Mouse (Mus musculus) heart, adult 2 months (tissue): ENCODE measurements around the gene Ccl4. TPM values are rescaled to one million over a fixed set of nuclear protein-coding genes. Genes with fewer than 3 reads are reported as not detected.

ENCODE experiments used
- DNase-seq, 2 experiments: peaks; one replicate each; pipeline ENCODE4 v3.0.0; 2021
- H3K27ac ChIP-seq: fragments of 200-600 bp; 2 replicates; pipeline ENCODE4 v1.8.1; 2022
- H3K27me3 ChIP-seq: fragments of 200-500 bp; 2 replicates; pipeline ENCODE4 v1.6.1; 2012; ENCODE audit warnings: mild to moderate bottlenecking, low read length, inconsistent platforms, mixed read lengths; ENCODE audit not compliant: control insufficient read depth, insufficient read depth
- H3K36me3 ChIP-seq: fragments of 200-500 bp; 2 replicates; pipeline ENCODE4 v1.6.1; 2012; ENCODE audit warnings: low read length, inconsistent platforms; ENCODE audit not compliant: control insufficient read depth, insufficient read depth
- H3K4me1 ChIP-seq: fragments of 200-500 bp; 2 replicates; pipeline ENCODE4 v1.6.1; 2011; ENCODE audit warnings: low read length; ENCODE audit not compliant: control insufficient read depth, insufficient read depth
- H3K4me3 ChIP-seq: fragments of 200-600 bp; 2 replicates; pipeline ENCODE4 v1.8.1; 2022
- H3K79me2 ChIP-seq: fragments of 200-500 bp; replicated peaks from 2 replicates; pipeline ENCODE4 v1.6.1; 2012; ENCODE audit warnings: mild to moderate bottlenecking, inconsistent platforms, low read length, moderate library complexity, mixed read lengths; ENCODE audit not compliant: control insufficient read depth, insufficient read depth
- H3K9ac ChIP-seq: fragments of 200-500 bp; 2 replicates; pipeline ENCODE4 v1.6.1; 2012; ENCODE audit warnings: low read depth, mild to moderate bottlenecking, control low read depth, inconsistent platforms, low read length, mixed read lengths
- CTCF ChIP-seq: fragments of 200-600 bp; IDR thresholded peaks from 2 replicates; pipeline ENCODE4 v1.8.1; 2022; ENCODE audit warnings: antibody characterized with exemption, mild to moderate bottlenecking, moderate library complexity
- EP300 ChIP-seq: fragments of 200-500 bp; IDR thresholded peaks from 2 replicates; pipeline ENCODE4 v1.6.1; 2011; ENCODE audit warnings: low read depth, low read length, control low read depth; ENCODE audit not compliant: insufficient read depth
- POLR2A ChIP-seq: fragments of 200-500 bp; IDR thresholded peaks from 2 replicates; pipeline ENCODE4 v1.6.1; 2011; ENCODE audit warnings: mild to moderate bottlenecking, low read depth, low read length, control low read depth; ENCODE audit not compliant: insufficient read depth
- WGBS: fragments of 180-500 bp; shearing (Covaris S2); methylation state at CpG from one replicate; pipeline ENCODE4 v1.1.7; 2018; 5-methylcytosine and 5-hydroxymethylcytosine counted together
- intact Hi-C: fragments of 180-260 bp; cut with DNase I; formaldehyde crosslinking; loops from one replicate; pipeline ENCODE4 v1.15.1; 2025
- polyA plus RNA-seq: library from polyadenylated mRNA; depleted of rRNA; stranded (reverse); fragments of >200 nt; gene quantifications from 2 replicates; pipeline ENCODE4 v1.2.3, GENCODE M21; 2012
- total RNA-seq, 2 experiments: library from RNA; stranded (reverse); gene quantifications; 2 replicates each; pipeline ENCODE4 v1.2.3; 2021

Gene Ccl4
- total and polyA plus RNA-seq, 3 experiments: 1.00 TPM; not detected in 2

DNA sequence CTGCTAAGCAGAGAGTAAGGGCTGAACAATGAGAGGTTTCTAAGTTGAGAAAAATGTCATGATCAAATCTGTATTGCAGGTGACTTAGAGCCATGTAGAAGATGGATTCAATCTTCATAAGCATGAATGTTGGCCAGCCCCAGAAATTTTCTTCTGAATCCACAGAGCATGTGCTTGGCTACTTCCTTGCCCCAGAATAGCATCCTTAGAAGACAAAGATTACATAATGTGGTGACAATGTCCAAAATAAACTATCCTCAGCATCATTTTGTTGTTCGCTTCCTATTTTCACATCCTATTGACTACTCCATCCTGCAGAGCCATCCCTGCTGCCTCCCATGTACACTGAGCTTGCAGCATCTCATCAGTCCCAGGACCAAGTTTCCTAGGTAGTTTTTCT is 13.3 kb downstream of the Ccl4 start:
- intact Hi-C loops: loop anchor here (1.0 kb wide), 1 partner anchor 21 kb away; no protein-coding TSS in a partner anchor
- no peaks in the 10 kb centered on the region for H3K27me3 ChIP-seq
- H3K36me3 ChIP-seq: no peaks in the 10 kb centered on the region
- no peaks in the 10 kb centered on the region for H3K4me1 ChIP-seq
- no peak overlapping the region for H3K9ac ChIP-seq
- TF ChIP-seq POLR2A: no peak
- no peak overlapping the region for H3K27ac ChIP-seq
- DNase-seq: no peak
- no peak overlapping the region for H3K4me3 ChIP-seq
- WGBS: 50% methylated on average over 1 of the region's 1 CpGs
- no peaks in the 10 kb centered on the region for H3K79me2 ChIP-seq

GRCm38 (mm10) chr11:83689918-83690317 is 27.5 kb downstream of the Ccl4 start:
- no peaks in the 10 kb centered on the region for H3K79me2 ChIP-seq
- H3K9ac ChIP-seq: no peak overlapping the region
- DNase-seq: no peak
- no peak overlapping the region for H3K4me3 ChIP-seq
- no peaks in the 10 kb centered on the region for H3K4me1 ChIP-seq
- TF ChIP-seq EP300 (no peak), POLR2A (no peak), CTCF (no peak)
- no peaks in the 10 kb centered on the region for H3K36me3 ChIP-seq
- 65% methylated on average over 1 of the region's 1 CpGs for WGBS
- intact Hi-C loops: no loop called here
- H3K27ac ChIP-seq: no peak overlapping the region
- H3K27me3 ChIP-seq: no peaks in the 10 kb centered on the region

GRCm38 (mm10) chr11:83692008-83692407 is 29.6 kb downstream of the Ccl4 start:
- TF ChIP-seq EP300 (no peak), CTCF (no peak), POLR2A (no peak)
- H3K27ac ChIP-seq: no peak overlapping the region
- no peaks in the 10 kb centered on the region for H3K27me3 ChIP-seq
- no peak overlapping the region for H3K4me3 ChIP-seq
- no peaks in the 10 kb centered on the region for H3K36me3 ChIP-seq
- 41% methylated on average over 1 of the region's 1 CpGs for WGBS
- no peaks in the 10 kb centered on the region for H3K4me1 ChIP-seq
- intact Hi-C loops: no loop called here
- H3K9ac ChIP-seq: no peak overlapping the region
- no peaks in the 10 kb centered on the region for H3K79me2 ChIP-seq
- DNase-seq: no peak

- H3K27ac ChIP-seq: no peak within 1 kb of the TSS
- no peaks in the 10 kb centered on the region for H3K4me1 ChIP-seq
- H3K36me3 ChIP-seq: no peaks in the 10 kb centered on the region
- no peaks in the 10 kb centered on the region for H3K27me3 ChIP-seq
- WGBS: 46% methylated on average over 1 of the region's 1 CpGs
- no peak within 1 kb of the TSS for H3K9ac ChIP-seq
- H3K79me2 ChIP-seq: no peaks in the 10 kb centered on the region
- TF ChIP-seq EP300: no peak
- TF ChIP-seq CTCF: no peak
- no peak for TF ChIP-seq POLR2A
- intact Hi-C loops: loop anchor here (1.0 kb wide), 1 partner anchor 16 kb away; no protein-coding TSS in a partner anchor
- no peak for DNase-seq
- no peak within 1 kb of the TSS for H3K4me3 ChIP-seq
Observed at GRCm38 (mm10) chr11:83703705-83704104, 41.3 kb downstream of the Ccl4 start, which contains the start of gene Wfdc17. Gene Wfdc17, plus strand, starts transcription at chr11:83703991.

DNA sequence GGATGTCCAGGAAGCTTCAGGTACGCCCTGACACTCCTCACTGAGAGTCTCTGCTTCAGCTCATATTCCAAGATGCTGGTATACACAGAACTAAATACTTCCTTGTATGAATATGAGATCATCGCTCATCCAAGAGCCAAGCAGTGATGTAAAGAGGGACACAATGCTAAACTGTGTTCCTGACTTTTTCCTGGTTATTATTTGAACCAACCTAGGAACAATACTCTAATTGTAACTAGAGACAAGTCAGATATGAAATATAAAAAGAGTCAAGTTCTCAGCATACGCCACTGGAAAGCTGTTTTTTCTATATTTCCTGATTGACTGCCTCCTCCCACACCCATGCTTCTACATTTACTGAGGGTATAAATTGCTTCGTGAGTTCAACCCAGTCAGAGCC is 46.3 kb downstream of the Ccl4 start, which contains the start of gene Wfdc18:
Gene Wfdc18, plus strand, starts transcription at position 301 of the 400 bp plus-strand sequence.
- H3K4me1 ChIP-seq: no peaks in the 10 kb centered on the region
- intact Hi-C loops: loop anchor here (1.0 kb wide), 1 partner anchor 21 kb away; no protein-coding TSS in a partner anchor
- no peaks in the 10 kb centered on the region for H3K27me3 ChIP-seq
- no peak within 1 kb of the TSS for H3K4me3 ChIP-seq
- H3K9ac ChIP-seq: no peak within 1 kb of the TSS
- no peaks in the 10 kb centered on the region for H3K36me3 ChIP-seq
- WGBS: 52% methylated on average over 4 of the region's 4 CpGs
- no peak for DNase-seq
- no peaks in the 10 kb centered on the region for H3K79me2 ChIP-seq
- TF ChIP-seq CTCF (no peak), EP300 (no peak), POLR2A (no peak)
- H3K27ac ChIP-seq: no peak within 1 kb of the TSS

DNA sequence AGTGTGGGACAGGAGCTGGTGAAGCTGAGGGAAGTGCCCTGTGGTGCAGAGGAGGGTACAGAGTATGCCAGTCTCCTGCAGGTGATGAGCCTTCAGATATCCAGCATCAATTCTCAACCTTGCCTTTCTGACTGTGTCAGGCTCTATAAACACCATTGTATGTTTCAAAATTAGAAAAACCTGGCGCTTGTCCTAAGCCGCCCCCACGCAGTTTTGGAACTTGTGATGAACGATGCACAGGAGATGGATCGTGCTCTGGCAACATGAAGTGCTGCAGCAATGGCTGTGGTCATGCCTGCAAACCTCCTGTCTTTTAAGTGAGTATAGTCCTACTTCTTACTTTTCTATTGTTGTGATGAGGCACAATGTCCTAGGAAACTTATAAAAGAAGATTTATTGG is 47.3 kb downstream of the Ccl4 start:
- no peak for DNase-seq
- 76% methylated on average over 5 of the region's 5 CpGs for WGBS
- no peak for TF ChIP-seq CTCF
- no peak for TF ChIP-seq EP300
- no peak for TF ChIP-seq POLR2A
- Histone ChIP-seq H3K27ac (no peak overlapping the region), H3K79me2 (no peaks in the 10 kb centered on the region), H3K4me3 (no peak overlapping the region), H3K9ac (no peak overlapping the region), H3K27me3 (no peaks in the 10 kb centered on the region), H3K36me3 (no peaks in the 10 kb centered on the region), H3K4me1 (no peaks in the 10 kb centered on the region)
- intact Hi-C loops: no loop called here
